Mouse (Mus musculus) MEL (cell line): ENCODE data around the gene Cd37.

ENCODE experiments used
- E2F4 ChIP-seq: IDR thresholded peaks from 2 replicates; pipeline ENCODE4 v1.6.1; 2011; ENCODE audit warnings: low read depth, low read length, improper control_type of control experiment, borderline replicate concordance
- RCOR1 ChIP-seq: IDR thresholded peaks from 2 replicates; pipeline ENCODE4 v1.6.1; 2012; ENCODE audit warnings: low read depth, mild to moderate bottlenecking, inconsistent platforms, low read length, improper control_type of control experiment

DNA sequence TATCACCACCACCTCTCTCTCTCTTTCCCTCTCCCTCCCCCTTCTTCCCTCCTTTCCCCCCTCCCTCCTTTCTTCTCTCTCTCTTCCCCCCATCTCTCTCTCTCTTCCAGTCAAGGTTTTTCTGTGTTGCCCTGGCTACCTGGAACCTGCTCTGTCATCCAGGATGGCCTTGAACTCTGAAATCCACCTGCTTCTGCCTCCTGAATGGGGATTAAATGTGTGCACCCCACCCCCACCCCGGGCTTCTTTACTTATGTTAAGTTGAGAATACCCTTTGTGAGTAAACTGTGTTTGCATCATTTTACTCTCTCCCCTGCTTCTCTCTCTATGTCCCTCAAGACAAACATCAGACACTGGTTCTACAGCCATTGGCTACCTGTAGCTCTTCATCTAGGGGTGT is 26.6 kb upstream of the Cd37 start:
- no peak for TF ChIP-seq E2F4
- no peak for TF ChIP-seq RCOR1
